Mouse (Mus musculus) stomach, postnatal 0 days (tissue): ENCODE results near the gene Mfsd10. TPM values are rescaled to one million over a fixed set of nuclear protein-coding genes. Genes with fewer than 3 reads are reported as not detected.

Experiments used
- ATAC-seq: fragments of 200-750 bp; cut with Nextera tagmentation; 2 replicates; pipeline ENCODE4 v1.8.0; 2017; ENCODE audit not compliant: low FRiP score, low TSS enrichment
- DNase-seq: peaks from one replicate; pipeline ENCODE4 v3.0.0-alpha.2; 2016; ENCODE audit warnings: low spot score
- H3K27ac ChIP-seq: fragments of 300-500 bp; sonication (generic); replicated peaks from 2 replicates; pipeline ENCODE4 v1.5.1; 2014; ENCODE audit warnings: mild to moderate bottlenecking, control low read depth
- H3K27me3 ChIP-seq: fragments of 300-500 bp; sonication (generic); 2 replicates; pipeline ENCODE4 v1.6.1; 2014; ENCODE audit warnings: low read length; ENCODE audit not compliant: control insufficient read depth, insufficient read depth
- H3K36me3 ChIP-seq: fragments of 300-500 bp; sonication (generic); 2 replicates; pipeline ENCODE4 v1.6.1; 2014; ENCODE audit warnings: low read length, mixed read lengths; ENCODE audit not compliant: control insufficient read depth, insufficient read depth
- H3K4me1 ChIP-seq: fragments of 300-500 bp; sonication (generic); replicated peaks from 2 replicates; pipeline ENCODE4 v1.6.1; 2014; ENCODE audit warnings: antibody characterized with exemption; ENCODE audit not compliant: control insufficient read depth, insufficient read depth
- H3K4me2 ChIP-seq: fragments of 300-500 bp; sonication (generic); replicated peaks from 2 replicates; pipeline ENCODE4 v1.6.1; 2014; ENCODE audit warnings: low read depth, mild to moderate bottlenecking, control low read depth, moderate library complexity
- H3K4me3 ChIP-seq: fragments of 300-500 bp; sonication (generic); 2 replicates; pipeline ENCODE4 v1.5.1; 2014; ENCODE audit warnings: low read depth, low read length, control low read depth
- H3K9ac ChIP-seq: fragments of 300-500 bp; sonication (generic); 2 replicates; pipeline ENCODE4 v1.6.1; 2014; ENCODE audit warnings: mild to moderate bottlenecking, low read length, control low read depth, mixed read lengths
- H3K9me3 ChIP-seq: fragments of 300-500 bp; sonication (generic); 2 replicates; pipeline ENCODE4 v1.6.1; 2016; ENCODE audit warnings: low read length; ENCODE audit not compliant: control insufficient read depth
- CTCF ChIP-seq: IDR thresholded peaks from 2 replicates; pipeline ENCODE4 v1.5.1; 2016; ENCODE audit warnings: antibody characterized with exemption, low read depth, mild to moderate bottlenecking, moderate library complexity
- EP300 ChIP-seq: optimal IDR thresholded peaks from 2 replicates; pipeline ENCODE3; 2016; ENCODE audit warnings: antibody characterized with exemption
- WGBS: fragments of 180-500 bp; shearing (Covaris S2); extraction: QIAGEN DNeasy Blood & Tissue Kit; methylation state at CpG from one replicate; pipeline ENCODE4 v1.1.7; 2014; 5-methylcytosine and 5-hydroxymethylcytosine counted together
- polyA plus RNA-seq: library from polyadenylated mRNA; unstranded; fragments of >200 nt; fragmentation: Nextera tagmentation; extraction: Ambion mirVana; gene quantifications from 2 replicates; pipeline ENCODE4 v1.2.1, GENCODE M21; 2015

Mfsd10 gene
- polyA plus RNA-seq = 57.4 and 62.0 TPM in 2 replicates

GRCm38 (mm10) chr5:34636481-34637287, at the start of gene Mfsd10:
Gene Mfsd10 (minus strand): TSS chr5:34637212.
- Histone ChIP-seq H3K27me3 (no peaks in the 10 kb centered on the region), H3K4me2 (peak within 1 kb of the TSS; percentile 93), H3K27ac (peak within 1 kb of the TSS; percentile 85), H3K4me1 (no peaks in the 10 kb centered on the region; the same call in 1 of the 2 replicates), H3K4me3 (peak within 1 kb of the TSS; percentile 64), H3K9ac (peak within 1 kb of the TSS; percentile 74), H3K9me3 (no peaks in the 10 kb centered on the region), H3K36me3 (peaks cover 20% of the 10 kb centered on the region)
- ATAC-seq = peak; percentile 88
- peak; percentile 85 for DNase-seq
- TF ChIP-seq EP300 (no peak), CTCF (peak; percentile 67)
- WGBS = under 1% methylated on average over 48 of the region's 48 CpGs

- Histone ChIP-seq H3K4me2 (no peak overlapping the region), H3K36me3 (no peaks in the 10 kb centered on the region), H3K9ac (no peak overlapping the region), H3K27ac (no peak overlapping the region), H3K4me3 (no peak overlapping the region), H3K27me3 (no peaks in the 10 kb centered on the region), H3K4me1 (no peaks in the 10 kb centered on the region), H3K9me3 (no peaks in the 10 kb centered on the region)
- DNase-seq = no peak
- TF ChIP-seq EP300 (no peak), CTCF (peak; percentile 63)
- WGBS = 87% methylated on average over 4 of the region's 4 CpGs
- no peak for ATAC-seq
Observed at GRCm38 (mm10) chr5:34670280-34670679, 33.3 kb upstream of the Mfsd10 start.

DNA sequence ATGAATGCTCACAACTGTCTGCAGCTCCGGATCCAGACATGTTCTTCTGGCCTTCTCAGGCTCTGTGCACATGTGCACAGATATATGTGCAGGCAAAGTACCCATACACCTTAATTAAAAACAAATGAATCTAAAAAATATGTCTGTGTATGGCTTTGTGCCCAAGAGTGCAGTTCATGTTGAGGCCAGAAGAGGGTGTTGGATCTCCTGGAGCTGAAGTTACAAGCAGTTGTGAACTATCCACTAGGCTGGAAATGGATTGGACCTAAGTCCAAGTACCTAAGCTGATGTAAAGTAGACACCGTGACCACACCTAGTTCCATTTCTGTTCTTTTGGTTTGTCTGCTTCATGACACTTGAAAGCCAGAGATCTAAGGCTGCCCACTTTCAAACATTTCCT, 32.5 kb upstream of the Mfsd10 start:
- peak; percentile 51 for TF ChIP-seq CTCF
- no peak for TF ChIP-seq EP300
- WGBS = 79% methylated on average over 2 of the region's 2 CpGs
- no peak overlapping the region for H3K27ac ChIP-seq
- H3K27me3 ChIP-seq = no peaks in the 10 kb centered on the region
- H3K4me3 ChIP-seq = no peak overlapping the region
- H3K9me3 ChIP-seq = no peaks in the 10 kb centered on the region
- H3K36me3 ChIP-seq = no peaks in the 10 kb centered on the region
- no peak overlapping the region for H3K4me2 ChIP-seq
- no peak overlapping the region for H3K9ac ChIP-seq
- DNase-seq (no peak), ATAC-seq (no peak)
- H3K4me1 ChIP-seq = no peaks in the 10 kb centered on the region

DNA sequence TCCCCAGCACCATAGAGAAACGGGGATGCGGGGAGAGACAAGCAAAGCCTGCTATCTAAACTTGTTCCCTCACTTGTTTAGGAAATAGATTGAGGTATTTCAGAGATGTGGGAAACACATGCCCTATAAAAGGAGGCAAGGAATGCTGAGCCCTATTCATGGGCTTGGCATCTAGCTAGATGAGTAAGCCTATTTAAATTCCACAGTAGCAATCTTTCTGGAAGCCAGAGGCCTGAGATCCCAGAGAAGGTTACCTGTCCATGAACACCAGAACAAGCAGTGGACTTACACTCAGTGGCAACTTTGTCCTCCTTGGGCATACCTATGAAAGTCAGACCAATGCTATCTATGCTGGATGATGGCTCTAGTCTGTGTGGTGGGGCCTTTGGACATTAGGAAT, 26.2 kb upstream of the Mfsd10 start:
- DNase-seq (no peak), ATAC-seq (no peak)
- TF ChIP-seq EP300 = no peak
- no peak for TF ChIP-seq CTCF
- Histone ChIP-seq H3K9ac (no peak overlapping the region), H3K4me3 (no peak overlapping the region), H3K27ac (no peak overlapping the region), H3K9me3 (no peaks in the 10 kb centered on the region), H3K27me3 (no peaks in the 10 kb centered on the region), H3K4me2 (no peak overlapping the region), H3K4me1 (no peaks in the 10 kb centered on the region; the same call in 1 of the 2 replicates), H3K36me3 (no peaks in the 10 kb centered on the region)
- 74% methylated on average over 2 of the region's 2 CpGs for WGBS

DNA sequence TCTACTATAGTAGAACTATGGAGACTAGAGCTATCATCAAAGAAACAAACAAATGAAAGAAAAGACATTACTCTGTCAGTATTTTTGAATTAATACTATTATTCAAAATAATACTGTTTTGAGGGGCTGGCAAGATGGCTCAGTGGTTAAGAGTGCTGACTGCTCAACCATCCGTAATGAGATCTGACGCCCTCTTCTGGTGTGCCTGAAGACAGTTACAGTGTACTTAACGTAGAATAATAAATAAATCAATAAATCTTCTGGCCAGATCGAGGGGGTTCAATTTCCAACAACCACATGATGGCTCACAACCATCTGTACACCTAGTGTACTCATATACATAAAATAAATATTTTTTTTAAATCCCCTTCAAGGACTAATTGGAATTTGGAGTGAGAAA, 24.9 kb upstream of the Mfsd10 start:
- Histone ChIP-seq H3K27me3 (no peaks in the 10 kb centered on the region), H3K4me1 (no peaks in the 10 kb centered on the region; the same call in 1 of the 2 replicates), H3K4me2 (no peak overlapping the region), H3K27ac (no peak overlapping the region), H3K9ac (no peak overlapping the region), H3K9me3 (no peaks in the 10 kb centered on the region), H3K36me3 (no peaks in the 10 kb centered on the region), H3K4me3 (no peak overlapping the region)
- WGBS = 82% methylated on average over 4 of the region's 4 CpGs
- TF ChIP-seq CTCF (no peak), EP300 (no peak)
- ATAC-seq (no peak), DNase-seq (no peak)

GRCm38 (mm10) chr5:34660591-34661130, 23.6 kb upstream of the Mfsd10 start:
- DNase-seq = no peak
- TF ChIP-seq EP300 = no peak
- H3K9me3 ChIP-seq = no peaks in the 10 kb centered on the region
- H3K36me3 ChIP-seq = peaks cover 3% of the 10 kb centered on the region; the same call in 1 of the 2 replicates
- H3K27ac ChIP-seq = peak overlapping the region; percentile 93
- peak overlapping the region; percentile 68 for H3K9ac ChIP-seq
- no peaks in the 10 kb centered on the region for H3K27me3 ChIP-seq
- peak overlapping the region; percentile 74 for H3K4me2 ChIP-seq
- under 1% methylated on average over 57 of the region's 57 CpGs for WGBS
- no peaks in the 10 kb centered on the region; the same call in 1 of the 2 replicates for H3K4me1 ChIP-seq
- H3K4me3 ChIP-seq = peak overlapping the region; percentile 63
- ATAC-seq = no peak
